Mouse (Mus musculus) adrenal gland, adult 18-20 months (tissue): ENCODE results near the gene Bap1. TPM values are rescaled to one million over a fixed set of nuclear protein-coding genes. Genes with fewer than 3 reads are reported as not detected.

Experiments used
- DNase-seq, 2 experiments: peaks; one replicate each; pipeline ENCODE4 v3.0.0; 2021 to 2022; ENCODE audit warnings: low spot score in 2 of 2
- long read RNA-seq, 2 experiments: library from polyadenylated mRNA; stranded (forward); transcript quantifications; one replicate each; pipeline ENCODE4 v2.0.0; 2021
- total RNA-seq, 2 experiments: library from RNA; stranded (reverse); gene quantifications; 1 replicate in 1 of 2; 2 replicates in 1 of 2; pipeline ENCODE4 v1.2.3; 2021

Bap1 gene
- 10 to 100 TPM; 55.9 to 69.2 TPM for total RNA-seq
- long read RNA-seq, experiment 1, transcript Bap1-201 (17 exons, 3,460 nt) = major isoform, 98 of 123 reads
- long read RNA-seq, experiment 1, partial matches to known transcripts = 8 of 123 reads
- long read RNA-seq, experiment 1, other reads (novel, unspliced or antisense) = 17 of 123 reads
- long read RNA-seq, experiment 2, transcript Bap1-201 (17 exons, 3,460 nt) = major isoform, 108 of 155 reads
- long read RNA-seq, experiment 2, partial matches to known transcripts = 31 of 155 reads
- long read RNA-seq, experiment 2, other reads (novel, unspliced or antisense) = 16 of 155 reads

- DNase-seq = peak; percentile 98 to 99
Observed at GRCm38 (mm10) chr14:31251084-31251604, at the start of gene Bap1, which contains the start of gene Phf7. Bap1 (plus strand) TSS chr14:31251450. Phf7 (minus strand) TSS chr14:31251317.

- DNase-seq = no peak
Observed at GRCm38 (mm10) chr14:31204844-31205243, 46.4 kb upstream of the Bap1 start.

- DNase-seq = no peak
Observed at GRCm38 (mm10) chr14:31205244-31205561, 46.0 kb upstream of the Bap1 start.

- peak; percentile 48 to 58 for DNase-seq
Observed at GRCm38 (mm10) chr14:31205562-31206467, 45.4 kb upstream of the Bap1 start.

- DNase-seq = peak; percentile 95 to 96
Observed at GRCm38 (mm10) chr14:31206472-31206981, 44.7 kb upstream of the Bap1 start.

GRCm38 (mm10) chr14:31207070-31207830 is 44.0 kb upstream of the Bap1 start:
- DNase-seq = peak in 1 of 2 experiments; percentile 29

- DNase-seq = no peak
Observed at GRCm38 (mm10) chr14:31208084-31208483, 43.2 kb upstream of the Bap1 start, which contains the start of gene Tnnc1. Tnnc1 (plus strand) TSS chr14:31208312.

- no peak for DNase-seq
Observed at GRCm38 (mm10) chr14:31209133-31209557, 42.1 kb upstream of the Bap1 start.

GRCm38 (mm10) chr14:31211854-31212253 is 39.4 kb upstream of the Bap1 start:
- DNase-seq = no peak

GRCm38 (mm10) chr14:31212499-31212898 is 38.8 kb upstream of the Bap1 start:
- no peak for DNase-seq

- DNase-seq = no peak
Observed at GRCm38 (mm10) chr14:31213868-31214267, 37.4 kb upstream of the Bap1 start.

- no peak for DNase-seq
Observed at GRCm38 (mm10) chr14:31214684-31215083, 36.6 kb upstream of the Bap1 start.

GRCm38 (mm10) chr14:31215157-31216002 is 35.9 kb upstream of the Bap1 start:
- DNase-seq = peak; percentile 51 to 61

- no peak for DNase-seq
Observed at GRCm38 (mm10) chr14:31216846-31217245, 34.4 kb upstream of the Bap1 start, which contains the start of gene Nisch. Nisch (minus strand) TSS chr14:31216946.

GRCm38 (mm10) chr14:31217666-31218065 is 33.6 kb upstream of the Bap1 start, which contains the start of gene Sema3g:
Sema3g (plus strand) TSS chr14:31217860.
- peak in 1 of 2 experiments; percentile 52 for DNase-seq

- no peak for DNase-seq
Observed at GRCm38 (mm10) chr14:31226978-31227377, 24.3 kb upstream of the Bap1 start.

GRCm38 (mm10) chr14:31228234-31228633 is 23.0 kb upstream of the Bap1 start:
- DNase-seq = no peak

GRCm38 (mm10) chr14:31230442-31230841 is 20.8 kb upstream of the Bap1 start:
- no peak for DNase-seq

- no peak for DNase-seq
Observed at GRCm38 (mm10) chr14:31232404-31233069, 18.7 kb upstream of the Bap1 start.
